Mouse (Mus musculus): ENCODE data around the gene Insl3. TPM values are rescaled to one million over a fixed set of nuclear protein-coding genes. Genes with fewer than 3 reads are reported as not detected.
"Not testable (repeated sequence)": the region's sequence is repeated elsewhere in the genome, so short reads cannot be mapped to it uniquely, and the experiment has no call there.

The Insl3 gene
- polyA plus RNA-seq, 1 experiment from 2014 or later: 0.76 TPM

- 60% methylated on average over 14 of the region's 14 CpGs for WGBS
- H3K36me3 ChIP-seq: no peaks in the 10 kb centered on the region
- no peak overlapping the region for H3K27ac ChIP-seq
- no peak for DNase-seq (ENCODE audit: low spot score)
- H3K4me1 ChIP-seq: peaks cover 32% of the 10 kb centered on the region
- H3K27me3 ChIP-seq (ENCODE audit: low read depth, poor library complexity, severe bottlenecking): peaks cover 84% of the 10 kb centered on the region
- H3K4me3 ChIP-seq: no peak overlapping the region
- H3K9me3 ChIP-seq (replicated peaks): no peaks in the 10 kb centered on the region
Measured at GRCm38 (mm10) chr8:71723047-71723551, 34.1 kb downstream of the Insl3 start.

GRCm38 (mm10) chr8:71724389-71724788 lies 35.4 kb downstream of the Insl3 start:
- no peak for DNase-seq (ENCODE audit: low spot score)
- Histone ChIP-seq H3K9me3 (replicated peaks) (no peaks in the 10 kb centered on the region), H3K27me3 (ENCODE audit: low read depth, poor library complexity, severe bottlenecking) (peaks cover 89% of the 10 kb centered on the region), H3K4me1 (peaks cover 40% of the 10 kb centered on the region), H3K27ac (no peak overlapping the region), H3K4me3 (no peak overlapping the region), H3K36me3 (no peaks in the 10 kb centered on the region)
- WGBS: 54% methylated on average over 4 of the region's 4 CpGs

GRCm38 (mm10) chr8:71725122-71725924 lies 36.3 kb downstream of the Insl3 start, which contains the start of gene Fcho1:
Fcho1 (minus strand) TSS chr8:71725716.
- Histone ChIP-seq H3K27me3 (ENCODE audit: low read depth, poor library complexity, severe bottlenecking) (peaks cover 92% of the 10 kb centered on the region), H3K27ac (peak within 1 kb of the TSS; percentile 66), H3K9me3 (replicated peaks) (no peaks in the 10 kb centered on the region), H3K4me1 (peaks cover 33% of the 10 kb centered on the region), H3K4me3 (peak within 1 kb of the TSS; percentile 70), H3K36me3 (no peaks in the 10 kb centered on the region)
- under 1% methylated on average over 54 of the region's 54 CpGs for WGBS
- peak; percentile 78 for DNase-seq (ENCODE audit: low spot score)

GRCm38 (mm10) chr8:71728240-71728785 lies 39.3 kb downstream of the Insl3 start:
- WGBS: 5% methylated on average over 21 of the region's 21 CpGs
- H3K4me3 ChIP-seq: peak overlapping the region; percentile 43
- DNase-seq (ENCODE audit: low spot score): peak; percentile 50
- no peak overlapping the region for H3K27ac ChIP-seq
- H3K4me1 ChIP-seq: peaks cover 24% of the 10 kb centered on the region
- peaks cover 79% of the 10 kb centered on the region for H3K27me3 ChIP-seq (ENCODE audit: low read depth, poor library complexity, severe bottlenecking)
- H3K9me3 ChIP-seq (replicated peaks): no peaks in the 10 kb centered on the region
- no peaks in the 10 kb centered on the region for H3K36me3 ChIP-seq

- Histone ChIP-seq H3K27me3 (ENCODE audit: low read depth, poor library complexity, severe bottlenecking) (peaks cover 72% of the 10 kb centered on the region), H3K27ac (no peak overlapping the region), H3K4me3 (peak overlapping the region; percentile 43), H3K4me1 (peaks cover 24% of the 10 kb centered on the region), H3K9me3 (replicated peaks) (no peaks in the 10 kb centered on the region), H3K36me3 (no peaks in the 10 kb centered on the region)
- WGBS: 6% methylated on average over 16 of the region's 16 CpGs
- DNase-seq (ENCODE audit: low spot score): no peak
Measured at GRCm38 (mm10) chr8:71728826-71729620, 40.0 kb downstream of the Insl3 start.

DNA sequence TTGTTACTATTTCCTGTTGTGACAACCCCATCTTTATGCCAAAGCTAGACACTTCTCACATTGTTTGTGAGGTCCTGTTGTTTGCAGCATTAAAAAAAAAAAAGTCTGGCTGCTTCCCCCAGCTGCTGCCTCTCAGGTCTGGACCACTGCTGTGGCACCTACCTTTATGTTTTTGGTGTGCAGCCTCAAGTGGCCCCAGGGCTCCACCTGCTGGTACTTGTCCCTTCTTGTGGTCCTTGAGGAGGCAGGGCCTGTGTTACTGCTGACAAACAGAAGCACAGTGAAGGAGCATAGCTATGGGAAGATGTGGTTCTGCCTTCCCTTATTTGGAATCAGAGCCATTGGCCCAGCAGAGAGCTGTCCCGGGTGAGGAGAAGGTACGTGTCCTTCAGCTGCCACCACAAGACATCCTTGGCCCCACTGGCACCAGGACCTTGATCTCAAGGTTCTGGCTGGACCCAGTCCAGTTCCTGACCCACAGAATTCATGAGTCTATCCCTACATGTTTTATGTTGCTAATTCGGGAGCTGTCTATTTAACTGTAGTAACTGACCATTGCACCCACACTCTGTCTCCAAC lies 42.7 kb downstream of the Insl3 start:
- H3K4me3 ChIP-seq: no peak overlapping the region
- H3K27me3 ChIP-seq (ENCODE audit: low read depth, poor library complexity, severe bottlenecking): peaks cover 45% of the 10 kb centered on the region
- H3K36me3 ChIP-seq: no peaks in the 10 kb centered on the region
- no peak for DNase-seq (ENCODE audit: low spot score)
- WGBS: 61% methylated on average over 3 of the region's 3 CpGs
- no peaks in the 10 kb centered on the region for H3K9me3 ChIP-seq (replicated peaks)
- peaks cover 15% of the 10 kb centered on the region for H3K4me1 ChIP-seq
- H3K27ac ChIP-seq: no peak overlapping the region

- not testable (repeated sequence) for DNase-seq (ENCODE audit: low spot score); H3K4me1 ChIP-seq; H3K9me3 ChIP-seq (replicated peaks); H3K4me3 ChIP-seq; H3K36me3 ChIP-seq; H3K27ac ChIP-seq
- peaks cover 16% of the 10 kb centered on the region; the same call in 1 of the 2 replicates for H3K27me3 ChIP-seq (ENCODE audit: low read depth, poor library complexity, severe bottlenecking)
Measured at GRCm38 (mm10) chr8:71738316-71738715, 49.3 kb downstream of the Insl3 start.

Other genes with a start within 250 kb of the Insl3 start
- gene Abhd8, start 225.6 kb upstream of the Insl3 start, polyA plus RNA-seq (2016; fragmentation: Nextera tagmentation; extraction: Ambion mirVana): 61.5 and 75.1 TPM in 2 replicates
- 231 and 263 TPM in 2 replicates for gene Mrpl34, start 224.3 kb upstream of the Insl3 start, polyA plus RNA-seq (2016; fragmentation: Nextera tagmentation; extraction: Ambion mirVana)
- gene Dda1, start 220.0 kb upstream of the Insl3 start, polyA plus RNA-seq (2016; fragmentation: Nextera tagmentation; extraction: Ambion mirVana): 130 and 138 TPM in 2 replicates
- gene Ano8, start 203.3 kb upstream of the Insl3 start, polyA plus RNA-seq (2016; fragmentation: Nextera tagmentation; extraction: Ambion mirVana): 2.7 and 3.5 TPM in 2 replicates
- 26.8 and 28.2 TPM in 2 replicates for gene Gtpbp3, start 201.1 kb upstream of the Insl3 start, polyA plus RNA-seq (2016; fragmentation: Nextera tagmentation; extraction: Ambion mirVana)
- gene Plvap, start 177.5 kb upstream of the Insl3 start, polyA plus RNA-seq (2016; fragmentation: Nextera tagmentation; extraction: Ambion mirVana): 74.6 and 77.7 TPM in 2 replicates
- 0.65 and 0.78 TPM in 2 replicates for gene Ccdc194, start 163.5 kb upstream of the Insl3 start, polyA plus RNA-seq (2016; fragmentation: Nextera tagmentation; extraction: Ambion mirVana)
- 5.6 TPM in 2 replicates for gene Bst2, start 151.8 kb upstream of the Insl3 start, polyA plus RNA-seq (2016; fragmentation: Nextera tagmentation; extraction: Ambion mirVana)
- gene Mvb12a, start 146.3 kb upstream of the Insl3 start, polyA plus RNA-seq (2016; fragmentation: Nextera tagmentation; extraction: Ambion mirVana): 76.2 and 77.5 TPM in 2 replicates
- gene Tmem221, start 130.3 kb upstream of the Insl3 start, polyA plus RNA-seq (2016; fragmentation: Nextera tagmentation; extraction: Ambion mirVana): 0.29 and 0.45 TPM in 2 replicates
- gene Nxnl1, start 122.6 kb upstream of the Insl3 start, polyA plus RNA-seq (2016; fragmentation: Nextera tagmentation; extraction: Ambion mirVana): not detected in 2 replicates
- gene Slc27a1, start 120.3 kb upstream of the Insl3 start, polyA plus RNA-seq (2016; fragmentation: Nextera tagmentation; extraction: Ambion mirVana): 21.3 and 28.8 TPM in 2 replicates
- gene Pgls, start 97.0 kb upstream of the Insl3 start, polyA plus RNA-seq (2016; fragmentation: Nextera tagmentation; extraction: Ambion mirVana): 241 and 263 TPM in 2 replicates
- gene Fam129c, start 91.6 kb upstream of the Insl3 start, polyA plus RNA-seq (2016; fragmentation: Nextera tagmentation; extraction: Ambion mirVana): 2.8 and 4.0 TPM in 2 replicates
- gene Colgalt1, start 78.2 kb upstream of the Insl3 start, polyA plus RNA-seq (2016; fragmentation: Nextera tagmentation; extraction: Ambion mirVana): 49.0 and 53.6 TPM in 2 replicates
- 0.40 and 0.51 TPM in 2 replicates for gene Unc13a, start 17.5 kb upstream of the Insl3 start, polyA plus RNA-seq (2016; fragmentation: Nextera tagmentation; extraction: Ambion mirVana)
- gene Jak3, start 12.9 kb upstream of the Insl3 start, polyA plus RNA-seq (2016; fragmentation: Nextera tagmentation; extraction: Ambion mirVana): 3.7 and 4.6 TPM in 2 replicates
- 0.67 and 1.2 TPM in 2 replicates for gene B3gnt3, start 12.6 kb downstream of the Insl3 start, polyA plus RNA-seq (2016; fragmentation: Nextera tagmentation; extraction: Ambion mirVana)
- gene Fcho1, start 36.5 kb downstream of the Insl3 start, polyA plus RNA-seq (2016; fragmentation: Nextera tagmentation; extraction: Ambion mirVana): 2.2 and 4.3 TPM in 2 replicates
- gene Zfp709, start 192.8 kb downstream of the Insl3 start, polyA plus RNA-seq (2016; fragmentation: Nextera tagmentation; extraction: Ambion mirVana): 3.7 and 3.9 TPM in 2 replicates
- 5.4 and 7.2 TPM in 2 replicates for gene Zfp882, start 219.4 kb downstream of the Insl3 start, polyA plus RNA-seq (2016; fragmentation: Nextera tagmentation; extraction: Ambion mirVana)
- 27.4 and 34.3 TPM in 2 replicates for gene Zfp617, start 219.4 kb downstream of the Insl3 start, polyA plus RNA-seq (2016; fragmentation: Nextera tagmentation; extraction: Ambion mirVana)